Mouse (Mus musculus) embryonic facial prominence, embryonic 11.5 days (tissue): ENCODE results near the gene Cxcr6. TPM values are rescaled to one million over a fixed set of nuclear protein-coding genes. Genes with fewer than 3 reads are reported as not detected.

Experiments
- ATAC-seq: fragments of 200-750 bp; cut with Nextera tagmentation; replicated peaks from 2 replicates; pipeline ENCODE4 v1.8.0; 2017; ENCODE audit warnings: low read depth; ENCODE audit not compliant: insufficient number of reproducible peaks, low FRiP score, low TSS enrichment
- DNase-seq: peaks from one replicate; pipeline ENCODE4 v3.0.0-alpha.2; 2015; ENCODE audit warnings: low spot score
- H3K27ac ChIP-seq: fragments of 300-500 bp; sonication (generic); replicated peaks from 2 replicates; pipeline ENCODE4 v1.5.1; 2014; ENCODE audit warnings: mild to moderate bottlenecking, low read depth, low read length, control low read depth
- H3K27me3 ChIP-seq: fragments of 300-500 bp; sonication (generic); 2 replicates; pipeline ENCODE4 v1.6.1; 2014; ENCODE audit warnings: mild to moderate bottlenecking, low read length, moderate library complexity, mixed read lengths; ENCODE audit not compliant: control insufficient read depth, insufficient read depth
- H3K36me3 ChIP-seq: fragments of 300-500 bp; sonication (generic); replicated peaks from 2 replicates; pipeline ENCODE4 v1.6.1; 2014; ENCODE audit warnings: low read depth, mild to moderate bottlenecking, low read length, moderate library complexity, mixed read lengths; ENCODE audit not compliant: control insufficient read depth, insufficient read depth
- H3K4me1 ChIP-seq: fragments of 300-500 bp; sonication (generic); 2 replicates; pipeline ENCODE4 v1.6.1; 2014; ENCODE audit warnings: low read length, mixed read lengths; ENCODE audit not compliant: control insufficient read depth, insufficient read depth
- H3K4me2 ChIP-seq: fragments of 300-500 bp; sonication (generic); 2 replicates; pipeline ENCODE4 v1.6.1; 2014; ENCODE audit warnings: low read depth, mild to moderate bottlenecking, control low read depth, low read length, moderate library complexity
- H3K4me3 ChIP-seq: fragments of 300-500 bp; sonication (generic); 2 replicates; pipeline ENCODE4 v1.5.1; 2014; ENCODE audit warnings: low read depth, low read length, control low read depth
- H3K9ac ChIP-seq: fragments of 300-500 bp; sonication (generic); replicated peaks from 2 replicates; pipeline ENCODE4 v1.6.1; 2014; ENCODE audit warnings: mild to moderate bottlenecking, control low read depth, low read length
- H3K9me3 ChIP-seq: fragments of 300-500 bp; sonication (generic); replicated peaks from 2 replicates; pipeline ENCODE4 v1.6.1; 2016; ENCODE audit warnings: mild to moderate bottlenecking, low read length, inconsistent platforms, mixed read lengths; ENCODE audit not compliant: control insufficient read depth
- WGBS: fragments of 180-500 bp; shearing (Covaris S2); extraction: QIAGEN DNeasy Blood & Tissue Kit; methylation state at CpG from one replicate; pipeline ENCODE4 v1.1.7; 2014; 5-methylcytosine and 5-hydroxymethylcytosine counted together
- polyA plus RNA-seq: library from polyadenylated mRNA; unstranded; fragments of >200 nt; fragmentation: Nextera tagmentation; extraction: Ambion mirVana; gene quantifications from 2 replicates; pipeline ENCODE4 v1.2.1, GENCODE M21; 2014

The Cxcr6 gene
- polyA plus RNA-seq, 1 experiment from 2014 or later: not detected

GRCm38 (mm10) chr9:123818601-123819000 is 12.3 kb downstream of the Cxcr6 start:
- Histone ChIP-seq H3K9ac (no peak overlapping the region), H3K27ac (no peak overlapping the region), H3K9me3 (no peaks in the 10 kb centered on the region), H3K4me1 (no peaks in the 10 kb centered on the region), H3K4me2 (no peak overlapping the region), H3K36me3 (no peaks in the 10 kb centered on the region), H3K4me3 (no peak overlapping the region), H3K27me3 (no peaks in the 10 kb centered on the region)
- DNase-seq: peak; percentile 30
- 42% methylated on average over 2 of the region's 2 CpGs for WGBS
- ATAC-seq: no peak

- ATAC-seq (no peak), DNase-seq (no peak)
- H3K4me3 ChIP-seq: no peak overlapping the region
- H3K4me1 ChIP-seq: no peaks in the 10 kb centered on the region
- 84% methylated on average over 3 of the region's 3 CpGs for WGBS
- no peak overlapping the region for H3K9ac ChIP-seq
- H3K4me2 ChIP-seq: no peak overlapping the region
- no peaks in the 10 kb centered on the region for H3K27me3 ChIP-seq
- H3K9me3 ChIP-seq: no peaks in the 10 kb centered on the region
- H3K27ac ChIP-seq: no peak overlapping the region
- no peaks in the 10 kb centered on the region; the same call in 1 of the 2 replicates for H3K36me3 ChIP-seq
Measured at GRCm38 (mm10) chr9:123826631-123827030, 20.4 kb downstream of the Cxcr6 start.

- H3K36me3 ChIP-seq: no peaks in the 10 kb centered on the region; the same call in 1 of the 2 replicates
- no peak for ATAC-seq
- no peaks in the 10 kb centered on the region for H3K9me3 ChIP-seq
- no peaks in the 10 kb centered on the region for H3K4me1 ChIP-seq
- no peak overlapping the region for H3K9ac ChIP-seq
- DNase-seq: no peak
- no peak overlapping the region for H3K4me3 ChIP-seq
- no peaks in the 10 kb centered on the region for H3K27me3 ChIP-seq
- H3K27ac ChIP-seq: no peak overlapping the region
- 92% methylated on average over 4 of the region's 4 CpGs for WGBS
- no peak overlapping the region for H3K4me2 ChIP-seq
Measured at GRCm38 (mm10) chr9:123828916-123829315, 22.6 kb downstream of the Cxcr6 start.

- Histone ChIP-seq H3K27ac (no peak overlapping the region), H3K9ac (no peak overlapping the region), H3K27me3 (no peaks in the 10 kb centered on the region), H3K4me2 (no peak overlapping the region), H3K9me3 (no peaks in the 10 kb centered on the region), H3K4me3 (no peak overlapping the region), H3K4me1 (no peaks in the 10 kb centered on the region), H3K36me3 (no peaks in the 10 kb centered on the region; the same call in 1 of the 2 replicates)
- 92% methylated on average over 3 of the region's 3 CpGs for WGBS
- DNase-seq: no peak
- no peak for ATAC-seq
Measured at GRCm38 (mm10) chr9:123835851-123836250, 29.6 kb downstream of the Cxcr6 start.

- Histone ChIP-seq H3K36me3 (no peaks in the 10 kb centered on the region; the same call in 1 of the 2 replicates), H3K27ac (no peak overlapping the region), H3K27me3 (no peaks in the 10 kb centered on the region), H3K9me3 (no peaks in the 10 kb centered on the region), H3K4me2 (no peak overlapping the region), H3K4me3 (no peak overlapping the region), H3K4me1 (no peaks in the 10 kb centered on the region), H3K9ac (no peak overlapping the region)
- 93% methylated on average over 6 of the region's 6 CpGs for WGBS
- no peak for ATAC-seq
- no peak for DNase-seq
Measured at GRCm38 (mm10) chr9:123840243-123840642, 34.0 kb downstream of the Cxcr6 start.

- Histone ChIP-seq H3K36me3 (no peaks in the 10 kb centered on the region), H3K4me1 (no peaks in the 10 kb centered on the region), H3K9ac (no peak overlapping the region), H3K4me3 (no peak overlapping the region), H3K27ac (no peak overlapping the region), H3K27me3 (no peaks in the 10 kb centered on the region), H3K4me2 (no peak overlapping the region), H3K9me3 (no peaks in the 10 kb centered on the region)
- DNase-seq: no peak
- ATAC-seq: no peak
- 82% methylated on average over 3 of the region's 3 CpGs for WGBS
Measured at GRCm38 (mm10) chr9:123844468-123844867, 38.2 kb downstream of the Cxcr6 start.

- Histone ChIP-seq H3K9me3 (no peaks in the 10 kb centered on the region), H3K4me3 (no peak overlapping the region), H3K4me2 (no peak overlapping the region), H3K27me3 (no peaks in the 10 kb centered on the region), H3K36me3 (no peaks in the 10 kb centered on the region), H3K4me1 (no peaks in the 10 kb centered on the region), H3K27ac (no peak overlapping the region), H3K9ac (no peak overlapping the region)
- DNase-seq (peak; percentile 19), ATAC-seq (no peak)
- 64% methylated on average over 3 of the region's 3 CpGs for WGBS
Measured at GRCm38 (mm10) chr9:123845120-123845519, 38.8 kb downstream of the Cxcr6 start.

- Histone ChIP-seq H3K4me3 (no peak overlapping the region), H3K36me3 (no peaks in the 10 kb centered on the region), H3K9me3 (no peaks in the 10 kb centered on the region), H3K27ac (no peak overlapping the region), H3K4me2 (no peak overlapping the region), H3K4me1 (no peaks in the 10 kb centered on the region), H3K27me3 (no peaks in the 10 kb centered on the region), H3K9ac (no peak overlapping the region)
- no peak for ATAC-seq
- 91% methylated on average over 1 of the region's 1 CpGs for WGBS
- no peak for DNase-seq
Measured at GRCm38 (mm10) chr9:123846490-123846889, 40.2 kb downstream of the Cxcr6 start.
